Mouse (Mus musculus): ENCODE data around the gene Ski.

Gene Ski

GRCm38 (mm10) chr4:155213752-155214054 is 8.7 kb downstream of the Ski start:
- peak; percentile 95 for DNase-seq

GRCm38 (mm10) chr4:155213052-155213751 is 9.2 kb downstream of the Ski start:
- DNase-seq: no peak

- no peak for DNase-seq
These were observed 12.9 kb downstream of the Ski start for GRCm38 (mm10) chr4:155209494-155209893.

GRCm38 (mm10) chr4:155209079-155209478 is 13.3 kb downstream of the Ski start:
- DNase-seq: no peak

- no peak for DNase-seq
These were observed 13.8 kb downstream of the Ski start for GRCm38 (mm10) chr4:155208613-155209012.

GRCm38 (mm10) chr4:155207841-155208240 is 14.6 kb downstream of the Ski start:
- no peak for DNase-seq

GRCm38 (mm10) chr4:155206498-155206897 is 15.9 kb downstream of the Ski start:
- no peak for DNase-seq

- DNase-seq: no peak
These were observed 16.5 kb downstream of the Ski start for GRCm38 (mm10) chr4:155205919-155206318.

- no peak for DNase-seq
These were observed 20.6 kb downstream of the Ski start for GRCm38 (mm10) chr4:155201764-155202163.

GRCm38 (mm10) chr4:155200861-155201390 is 21.5 kb downstream of the Ski start:
- DNase-seq: peak; percentile 92

GRCm38 (mm10) chr4:155197726-155198125 is 24.7 kb downstream of the Ski start:
- DNase-seq: peak; percentile 92

GRCm38 (mm10) chr4:155195204-155195603 is 27.2 kb downstream of the Ski start:
- DNase-seq: no peak

GRCm38 (mm10) chr4:155190275-155190674 is 32.1 kb downstream of the Ski start:
- DNase-seq: no peak

GRCm38 (mm10) chr4:155189711-155190139 is 32.7 kb downstream of the Ski start:
- DNase-seq: peak; percentile 98

- no peak for DNase-seq
These were observed 33.6 kb downstream of the Ski start for GRCm38 (mm10) chr4:155188803-155189202.

GRCm38 (mm10) chr4:155188341-155188740 is 34.1 kb downstream of the Ski start:
- peak; percentile 85 for DNase-seq

GRCm38 (mm10) chr4:155187192-155187674 is 35.2 kb downstream of the Ski start:
- DNase-seq: peak; percentile 97

- DNase-seq: no peak
These were observed 36.5 kb downstream of the Ski start for GRCm38 (mm10) chr4:155185845-155186244.

- peak; percentile 91 for DNase-seq
These were observed 37.9 kb downstream of the Ski start for GRCm38 (mm10) chr4:155184248-155185070.

- DNase-seq: no peak
These were observed 39.2 kb downstream of the Ski start for GRCm38 (mm10) chr4:155183201-155183600.

- peak; percentile 98 for DNase-seq
These were observed 43.3 kb downstream of the Ski start for GRCm38 (mm10) chr4:155178981-155179512.

GRCm38 (mm10) chr4:155178274-155178673 is 44.1 kb downstream of the Ski start:
- peak; percentile 99 for DNase-seq

GRCm38 (mm10) chr4:155176210-155176609 is 46.2 kb downstream of the Ski start:
- DNase-seq: no peak
